Mouse (Mus musculus) heart, adult 10 weeks (tissue): Measurements from ENCODE around the gene Cdyl. TPM values are rescaled to one million over a fixed set of nuclear protein-coding genes. Genes with fewer than 3 reads are reported as not detected.

Source experiments
- polyA plus RNA-seq: library from polyadenylated mRNA; stranded (reverse); fragments of 350-450 nt; fragmentation: Illumina TruSeq; extraction: RNeasy Lipid Tissue Mini Kit (QIAGEN cat#74804); gene quantifications from one replicate; pipeline ENCODE4 v1.2.3, GENCODE M21; 2014; ENCODE audit warnings: low read depth, low replicate concordance

Gene Cdyl
- polyA plus RNA-seq, result 6.2 TPM

DNA sequence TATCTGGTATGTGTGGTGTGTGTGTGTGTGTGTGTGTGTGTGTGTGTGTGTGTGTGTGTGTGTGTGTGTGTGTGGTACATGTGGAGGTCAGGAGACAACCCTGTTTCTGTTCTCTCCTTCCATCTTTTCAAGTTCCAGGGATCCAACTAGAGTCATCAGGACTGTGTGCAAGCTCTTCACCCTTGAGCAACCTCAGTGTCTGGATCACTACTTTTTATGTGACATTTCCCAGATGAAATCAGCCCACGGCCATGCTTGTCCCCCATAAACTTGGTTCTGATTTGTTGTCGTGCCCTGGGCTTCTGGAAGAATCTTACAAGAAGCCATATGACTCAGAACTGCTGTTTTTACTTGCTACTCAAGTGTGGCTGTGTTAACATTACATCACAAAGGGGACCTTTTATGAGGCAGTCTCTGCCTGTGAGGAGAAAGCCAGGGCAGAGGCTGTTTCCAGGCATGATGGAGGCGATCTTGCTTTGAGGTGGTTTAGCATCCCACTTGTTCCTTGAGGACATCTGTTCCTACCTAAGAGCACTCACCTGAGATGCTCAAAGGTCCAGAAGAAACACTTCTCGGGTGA is at the start of gene Cdyl:
Cdyl (plus strand) TSS at position 428 of the 580 bp plus-strand sequence.

DNA sequence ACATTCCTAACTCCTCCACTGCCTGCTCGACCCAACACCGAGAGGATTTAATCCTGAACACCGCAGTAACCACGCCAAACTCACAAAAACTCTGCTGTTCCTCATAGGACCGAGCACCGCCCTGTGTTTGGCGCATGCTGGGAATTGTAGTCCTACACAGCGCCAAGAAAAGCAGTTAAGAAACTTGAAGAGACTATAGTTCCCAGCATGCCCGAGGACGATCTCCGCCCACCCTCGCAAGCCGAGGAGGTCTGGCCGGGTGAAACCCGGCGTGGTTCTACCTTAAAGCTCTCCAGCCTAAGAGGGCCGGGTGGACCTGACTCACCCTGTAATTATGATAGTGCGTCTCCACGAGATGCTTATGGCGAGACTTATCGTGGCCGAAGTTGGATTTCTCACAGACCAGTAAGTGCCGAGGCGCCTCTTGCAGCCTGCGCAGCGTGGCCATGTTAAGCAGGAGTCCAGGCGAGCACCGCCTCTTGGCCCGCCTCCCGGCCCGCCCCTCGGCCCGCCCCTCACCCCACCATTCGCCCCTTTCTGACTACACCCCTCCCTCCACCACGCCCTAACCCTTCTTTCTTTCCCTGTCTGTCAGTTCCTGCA is 246.3 kb downstream of the Cdyl start, which contains the start of gene Rpp40:
Rpp40 (minus strand) TSS at position 481 of the 603 bp plus-strand sequence.

Other genes starting within 250 kb of the Cdyl start
- 10.1 TPM for gene Rpp40, start 246.5 kb downstream of the Cdyl start, polyA plus RNA-seq